Mouse (Mus musculus): ENCODE measurements around the gene 4931429L15Rik. TPM values are rescaled to one million over a fixed set of nuclear protein-coding genes. Genes with fewer than 3 reads are reported as not detected.

4931429L15Rik gene
- polyA plus RNA-seq, 1 experiment from 2014 or later: not detected

GRCm38 (mm10) chr9:46259111-46259510 lies 60.7 kb downstream of the 4931429L15Rik start:
- in situ Hi-C loops (cut with MboI; ENCODE audit: low pct_unique_long_range_greater_than_20kb): no loop called here
- no peak for TF ChIP-seq CTCF (IDR thresholded peaks at IDR 0.05)
- DNase-seq (ENCODE audit: low read depth, low spot score) (no peak), ATAC-seq (no peak)
- POLR2A ChIA-PET: interaction anchor here (0.8 kb wide), 1 partner anchor 11 kb away, joined by 3 read pairs; no protein-coding TSS in a partner anchor
- peaks cover 32% of the 10 kb centered on the region for H3K27me3 ChIP-seq
- CTCF ChIA-PET: interaction anchor here (0.7 to 1.3 kb wide), 2 partner anchors 12 to 43 kb away, joined by 3 read pairs; no protein-coding TSS in a partner anchor

GRCm38 (mm10) chr9:46257546-46257945 lies 62.2 kb downstream of the 4931429L15Rik start:
- TF ChIP-seq CTCF (IDR thresholded peaks at IDR 0.05): no peak
- DNase-seq (ENCODE audit: low read depth, low spot score): no peak
- ChIA-PET POLR2A (no interaction called here), CTCF (interaction anchor here (1.0 kb wide), 1 partner anchor 11 kb away, joined by 4 read pairs; no protein-coding TSS in a partner anchor)
- ATAC-seq: no peak
- in situ Hi-C loops (cut with MboI; ENCODE audit: low pct_unique_long_range_greater_than_20kb): no loop called here
- H3K27me3 ChIP-seq: peaks cover 28% of the 10 kb centered on the region

GRCm38 (mm10) chr9:46256658-46257385 lies 63.0 kb downstream of the 4931429L15Rik start:
- no peak for ATAC-seq
- in situ Hi-C loops (cut with MboI; ENCODE audit: low pct_unique_long_range_greater_than_20kb): no loop called here
- CTCF ChIA-PET: interaction anchor here (1.0 kb wide), 1 partner anchor 11 kb away, joined by 4 read pairs; no protein-coding TSS in a partner anchor
- no peak for TF ChIP-seq CTCF (IDR thresholded peaks at IDR 0.05)
- peaks cover 27% of the 10 kb centered on the region for H3K27me3 ChIP-seq
- POLR2A ChIA-PET: no interaction called here
- no peak for DNase-seq (ENCODE audit: low read depth, low spot score)

- TF ChIP-seq CTCF (IDR thresholded peaks at IDR 0.05): no peak
- in situ Hi-C loops (cut with MboI; ENCODE audit: low pct_unique_long_range_greater_than_20kb): no loop called here
- CTCF ChIA-PET: no interaction called here
- ATAC-seq: no peak
- POLR2A ChIA-PET: no interaction called here
- peaks cover 26% of the 10 kb centered on the region for H3K27me3 ChIP-seq
- DNase-seq (ENCODE audit: low read depth, low spot score): no peak
Observed at GRCm38 (mm10) chr9:46256177-46256576, 63.6 kb downstream of the 4931429L15Rik start.

Other genes with a start within 250 kb of the 4931429L15Rik start
- not detected for gene Apoa1, start 91.4 kb downstream of the 4931429L15Rik start, polyA plus RNA-seq (2021)
- gene Apoc3, start 84.3 kb downstream of the 4931429L15Rik start, polyA plus RNA-seq (2021): not detected
- not detected for gene Apoa4, start 79.3 kb downstream of the 4931429L15Rik start, polyA plus RNA-seq (2021)
- not detected for gene Apoa5, start 51.4 kb downstream of the 4931429L15Rik start, polyA plus RNA-seq (2021)
- 55.1 TPM for gene Zpr1, start 46.9 kb downstream of the 4931429L15Rik start, polyA plus RNA-seq (2021)
- 17.2 TPM for gene Bud13, start 37.0 kb downstream of the 4931429L15Rik start, polyA plus RNA-seq (2021)

Measured in Patski (cell line).